Mouse (Mus musculus): ENCODE measurements around the gene Dsn1.

Gene Dsn1

GRCm38 (mm10) chr2:156967388-156967787 lies 39.6 kb downstream of the Dsn1 start:
- no peak for DNase-seq (ENCODE audit: low spot score)

- DNase-seq (ENCODE audit: low spot score), result no peak
Observed at GRCm38 (mm10) chr2:156963891-156964290, 43.1 kb downstream of the Dsn1 start.

GRCm38 (mm10) chr2:156958496-156959252 lies 48.3 kb downstream of the Dsn1 start:
- DNase-seq (ENCODE audit: low spot score), result no peak

GRCm38 (mm10) chr2:156957035-156957434 lies 49.9 kb downstream of the Dsn1 start:
- DNase-seq (ENCODE audit: low spot score), result no peak

- no peak for DNase-seq (ENCODE audit: low spot score)
Observed at GRCm38 (mm10) chr2:156956306-156956705, 50.6 kb downstream of the Dsn1 start.

GRCm38 (mm10) chr2:156954463-156954862 lies 52.5 kb downstream of the Dsn1 start:
- no peak for DNase-seq (ENCODE audit: low spot score)

- no peak for DNase-seq (ENCODE audit: low spot score)
Observed at GRCm38 (mm10) chr2:156951301-156952094, 55.5 kb downstream of the Dsn1 start.

- DNase-seq (ENCODE audit: low spot score), result no peak
Observed at GRCm38 (mm10) chr2:156950816-156951215, 56.1 kb downstream of the Dsn1 start.
